Mouse (Mus musculus) megakaryocyte progenitor cell, adult 5-6 weeks (primary cell): ENCODE results near the gene Rnf157. TPM values are rescaled to one million over a fixed set of nuclear protein-coding genes. Genes with fewer than 3 reads are reported as not detected.
A peak's percentile ranks its signal among the peaks of the same experiment; 100 is the strongest.
"Not testable (repeated sequence)": the region's sequence is repeated elsewhere in the genome, so short reads cannot be mapped to it uniquely, and the experiment has no call there.

Experiments
- ATAC-seq: replicated peaks from 2 replicates; pipeline ENCODE4 v1.8.0; 2016; ENCODE audit warnings: mild to moderate bottlenecking, moderate TSS enrichment, inconsistent platforms; ENCODE audit not compliant: poor library complexity
- total RNA-seq, 2 experiments: library from RNA; stranded (forward) in 1 of 2; stranded (reverse) in 1 of 2; fragments of 157-497, 149-512 nt in 1 of 2; fragments of 200-1000 nt in 1 of 2; gene quantifications; 2 replicates each; pipeline versions ENCODE4 v1.2.3 to v1.2.4; 2015 to 2017

Gene Rnf157
- total RNA-seq, 2 experiments from 2014 or later, result 7.1 to 7.6 TPM

- ATAC-seq, result no peak
These were observed 6.1 kb upstream of the Rnf157 start for GRCm38 (mm10) chr11:116418841-116419462.

GRCm38 (mm10) chr11:116418194-116418840 lies 5.5 kb upstream of the Rnf157 start:
- ATAC-seq, result peak; percentile 70

GRCm38 (mm10) chr11:116417054-116417453 lies 4.2 kb upstream of the Rnf157 start:
- ATAC-seq, result no peak

DNA sequence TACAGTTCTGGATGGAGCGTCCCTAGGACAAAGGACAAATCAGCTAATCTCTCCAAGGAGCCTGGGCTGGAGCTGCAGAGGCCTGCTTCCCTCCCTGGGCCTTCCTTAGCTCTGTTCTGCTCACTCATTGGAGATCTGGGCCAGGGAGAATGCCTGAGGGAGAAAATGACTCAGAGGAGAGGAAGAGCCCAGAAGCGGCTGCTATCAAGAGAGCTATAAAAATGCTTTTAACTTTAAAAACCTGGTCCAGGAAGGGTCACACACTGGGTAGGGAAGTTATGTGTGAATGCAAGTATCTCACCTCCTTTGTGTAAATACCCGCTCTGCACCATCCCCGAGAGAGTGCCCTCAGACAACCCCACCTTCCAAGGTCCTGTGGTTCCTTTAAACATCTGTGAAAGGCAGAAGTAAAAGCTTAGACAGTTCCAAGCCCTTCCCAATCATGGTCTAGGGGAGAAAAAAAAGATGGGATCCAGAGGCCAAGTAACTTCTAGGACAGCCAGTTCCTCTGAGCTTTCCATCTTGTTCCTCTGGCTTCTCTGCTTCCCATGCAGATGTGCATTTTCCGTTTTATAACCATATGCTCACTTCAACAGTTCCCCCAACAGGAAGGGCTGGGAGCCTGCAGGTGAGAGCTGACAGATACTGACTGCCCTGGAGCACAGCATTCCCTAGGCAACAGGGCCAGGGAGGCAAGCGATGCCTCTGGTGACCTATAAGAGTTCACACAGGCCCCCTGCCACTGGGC lies 3.5 kb upstream of the Rnf157 start:
- no peak for ATAC-seq

DNA sequence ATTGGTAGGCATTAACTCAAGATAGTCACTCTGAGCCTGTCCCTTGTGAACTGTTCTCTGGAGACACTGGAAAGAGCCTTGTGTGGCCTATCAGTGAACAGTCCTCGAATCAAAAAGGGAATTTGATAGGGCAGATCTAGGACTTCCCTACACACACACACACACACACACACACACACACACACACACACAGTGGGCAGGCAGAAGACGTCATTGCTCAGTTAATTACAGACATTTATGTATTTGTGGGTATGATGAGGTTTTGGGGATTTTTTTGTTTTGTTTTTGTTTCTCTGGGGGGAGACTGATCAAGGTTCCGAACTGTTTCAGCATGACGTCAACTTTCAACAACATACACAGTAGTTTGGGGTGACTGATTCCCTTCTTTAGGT lies 795 bp upstream of the Rnf157 start:
- 0 out of 2 replicates have a peak, but pooled peaks have one; percentile 7 for ATAC-seq

GRCm38 (mm10) chr11:116412028-116412827 lies 604 bp downstream of the Rnf157 start:
- ATAC-seq, result 0 out of 2 replicates have a peak, but pooled peaks have one; percentile 6

- no peak for ATAC-seq
These were observed 1.2 kb downstream of the Rnf157 start for GRCm38 (mm10) chr11:116411582-116411981.

DNA sequence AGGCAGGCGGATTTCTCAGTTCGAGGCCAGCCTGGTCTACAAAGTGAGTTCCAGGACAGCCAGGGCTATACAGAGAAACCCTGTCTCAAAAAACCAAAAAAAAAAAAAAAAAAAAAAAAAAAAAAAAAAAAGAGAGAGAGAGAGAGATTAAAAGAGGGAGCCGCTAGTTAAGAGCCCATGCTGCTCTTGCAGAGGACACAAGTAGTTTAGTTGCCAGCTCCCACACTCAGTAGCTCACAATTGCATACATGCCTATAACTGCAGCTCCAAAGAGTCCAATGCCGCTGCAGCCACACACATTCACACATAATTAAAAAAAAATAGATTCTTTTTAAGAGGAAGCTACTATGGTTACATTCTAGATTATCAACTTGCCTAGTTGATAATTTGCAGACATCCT lies 2.4 kb downstream of the Rnf157 start:
- ATAC-seq, result not testable (repeated sequence)

DNA sequence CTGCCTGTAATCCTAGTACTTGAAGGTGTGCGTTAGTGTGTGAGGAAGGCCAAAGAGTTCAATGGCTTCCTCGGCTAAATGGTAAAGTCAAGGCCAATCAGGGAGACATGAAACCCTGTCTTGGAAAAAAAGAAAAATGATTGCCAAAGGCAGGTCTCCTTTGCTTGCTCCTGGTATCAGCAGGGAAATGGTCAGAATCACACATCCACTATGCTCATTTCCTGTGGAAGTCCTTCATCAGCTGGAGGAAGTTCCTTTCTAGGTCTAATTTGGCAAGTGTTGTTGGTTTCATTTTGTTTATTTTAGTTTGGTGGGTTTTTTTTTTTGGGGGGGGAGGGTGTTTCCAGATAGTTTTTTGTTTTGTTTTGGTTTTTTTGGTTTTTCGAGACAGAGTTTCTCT lies 3.8 kb downstream of the Rnf157 start:
- no peak for ATAC-seq

DNA sequence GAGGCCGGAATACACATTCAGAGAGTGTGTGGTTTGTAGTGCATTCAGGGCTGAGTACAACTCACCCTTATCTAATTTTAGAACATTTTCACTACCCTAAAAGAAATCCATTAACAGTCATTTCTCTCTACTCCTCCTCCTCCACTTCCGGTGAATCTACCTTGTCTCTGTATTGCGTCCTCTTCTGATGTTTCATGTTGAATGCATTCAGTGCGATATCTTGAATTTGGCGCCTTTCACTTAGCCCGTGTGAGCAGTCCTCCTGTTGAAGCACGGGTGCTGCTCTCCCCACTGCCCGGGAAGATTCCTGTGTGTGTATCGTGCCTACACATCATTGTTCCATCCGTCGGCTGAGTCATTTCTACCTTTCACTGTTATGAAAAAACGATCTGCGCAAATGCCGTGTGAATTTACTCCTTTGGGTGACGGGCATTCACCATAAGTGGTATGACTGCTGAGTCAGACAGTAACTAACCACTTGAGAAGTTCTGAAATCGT lies 6.6 kb downstream of the Rnf157 start:
- peak; percentile 58 for ATAC-seq

- no peak for ATAC-seq
These were observed 7.2 kb downstream of the Rnf157 start for GRCm38 (mm10) chr11:116405601-116406000.

DNA sequence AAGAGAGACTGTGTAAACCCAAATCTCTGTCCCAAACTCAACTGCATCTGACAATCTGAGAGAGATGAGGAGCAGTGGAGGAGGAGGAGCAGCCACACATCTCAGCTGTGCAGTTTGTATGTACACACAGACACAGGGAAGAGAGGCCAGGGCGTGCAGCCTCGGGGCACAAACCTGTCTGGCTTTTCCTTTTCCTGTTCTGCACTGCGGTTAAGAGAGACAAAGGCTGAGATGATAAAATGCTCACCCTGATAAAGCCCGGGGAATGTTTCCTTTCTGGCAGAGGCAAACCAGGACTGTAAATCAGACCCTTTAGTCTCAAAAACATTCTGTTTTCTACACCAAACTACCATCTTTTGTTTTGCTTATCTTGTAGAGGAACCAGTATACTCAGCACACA lies 12.3 kb downstream of the Rnf157 start:
- ATAC-seq, result peak; percentile 52; the same call in 1 of the 2 replicates

GRCm38 (mm10) chr11:116398348-116398677 lies 14.5 kb downstream of the Rnf157 start:
- ATAC-seq, result no peak

- no peak for ATAC-seq
These were observed 15.1 kb downstream of the Rnf157 start for GRCm38 (mm10) chr11:116397517-116398347.

DNA sequence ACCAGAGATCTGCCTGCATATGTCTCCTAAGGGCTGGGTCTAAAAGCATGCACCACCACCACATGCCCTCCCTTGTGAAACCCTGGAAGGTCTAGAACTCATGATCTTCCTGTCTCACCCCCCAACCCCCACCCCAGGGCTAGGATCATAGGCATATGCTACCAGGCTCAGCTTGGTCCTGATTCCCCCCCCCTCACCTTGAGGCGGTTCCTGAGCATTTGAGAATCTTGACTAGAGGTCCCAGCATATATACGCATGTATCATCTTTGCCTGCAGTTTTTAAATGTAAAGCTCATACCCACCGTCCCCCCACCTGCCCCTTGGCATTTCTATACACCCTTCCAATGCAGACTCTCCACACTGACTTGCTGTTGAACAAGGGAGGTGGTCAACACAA lies 15.9 kb downstream of the Rnf157 start:
- no peak for ATAC-seq

- no peak for ATAC-seq
These were observed 16.4 kb downstream of the Rnf157 start for GRCm38 (mm10) chr11:116396276-116396933.

- peak; percentile 57 for ATAC-seq
These were observed 18.1 kb downstream of the Rnf157 start for GRCm38 (mm10) chr11:116394769-116395168.

DNA sequence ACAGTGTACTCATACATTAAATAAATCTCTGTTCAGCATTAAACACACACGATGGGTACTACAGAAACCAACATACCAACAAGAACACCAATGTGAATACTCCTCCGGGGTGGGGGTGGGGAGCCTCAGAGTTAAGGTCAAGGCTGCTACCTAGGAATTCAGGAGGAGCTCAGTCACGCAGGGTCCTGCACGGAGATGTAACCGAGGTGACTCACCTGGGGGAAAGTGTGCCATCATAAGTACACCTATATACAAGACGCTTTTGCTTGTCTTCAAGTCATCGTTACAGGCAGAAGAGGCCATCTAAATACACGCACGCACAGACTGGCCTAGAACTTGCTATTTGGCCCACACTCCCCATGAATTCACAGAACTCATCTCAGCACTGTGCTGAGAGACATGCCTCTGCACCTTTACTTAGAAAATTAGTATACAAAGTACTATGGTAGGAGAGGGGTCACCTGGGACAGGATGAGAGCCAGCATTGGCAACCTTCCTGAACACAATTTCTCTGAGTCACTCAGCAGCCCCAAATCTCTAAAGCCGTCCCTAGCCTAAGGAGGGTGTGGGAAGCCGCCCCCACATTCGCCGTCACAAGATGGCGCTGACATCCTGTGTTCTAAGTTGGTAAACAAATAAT lies 23.9 kb downstream of the Rnf157 start:
- ATAC-seq, result peak; percentile 88
